Mouse (Mus musculus) testis, adult 2 months (tissue): ENCODE measurements at regions not wholly inside any gene's neighbourhood (a gene's known extent, or its start where the extent isn't known, plus 50 kb on each side); places are given as distances from the start of the nearest gene placed in this dataset.

Experiments used
- CTCF ChIP-seq: fragments of 200-500 bp; IDR thresholded peaks from 2 replicates; pipeline ENCODE4 v1.5.1; 2012; ENCODE audit warnings: low read depth, mild to moderate bottlenecking, inconsistent platforms, low read length, moderate library complexity; ENCODE audit not compliant: control insufficient read depth, insufficient read depth, insufficient replicate concordance
- POLR2A ChIP-seq: fragments of 200-500 bp; IDR thresholded peaks from 2 replicates; pipeline ENCODE4 v1.6.1; 2012; ENCODE audit warnings: low read depth, mild to moderate bottlenecking, inconsistent platforms, low read length, moderate library complexity; ENCODE audit not compliant: control insufficient read depth

- TF ChIP-seq CTCF = no peak
- no peak for TF ChIP-seq POLR2A
Observed at GRCm38 (mm10) chr10:96240591-96240990, 104.2 kb downstream of the Gm5426 start.
